Mouse (Mus musculus): ENCODE measurements around the gene Hsp90ab1.

Gene Hsp90ab1

DNA sequence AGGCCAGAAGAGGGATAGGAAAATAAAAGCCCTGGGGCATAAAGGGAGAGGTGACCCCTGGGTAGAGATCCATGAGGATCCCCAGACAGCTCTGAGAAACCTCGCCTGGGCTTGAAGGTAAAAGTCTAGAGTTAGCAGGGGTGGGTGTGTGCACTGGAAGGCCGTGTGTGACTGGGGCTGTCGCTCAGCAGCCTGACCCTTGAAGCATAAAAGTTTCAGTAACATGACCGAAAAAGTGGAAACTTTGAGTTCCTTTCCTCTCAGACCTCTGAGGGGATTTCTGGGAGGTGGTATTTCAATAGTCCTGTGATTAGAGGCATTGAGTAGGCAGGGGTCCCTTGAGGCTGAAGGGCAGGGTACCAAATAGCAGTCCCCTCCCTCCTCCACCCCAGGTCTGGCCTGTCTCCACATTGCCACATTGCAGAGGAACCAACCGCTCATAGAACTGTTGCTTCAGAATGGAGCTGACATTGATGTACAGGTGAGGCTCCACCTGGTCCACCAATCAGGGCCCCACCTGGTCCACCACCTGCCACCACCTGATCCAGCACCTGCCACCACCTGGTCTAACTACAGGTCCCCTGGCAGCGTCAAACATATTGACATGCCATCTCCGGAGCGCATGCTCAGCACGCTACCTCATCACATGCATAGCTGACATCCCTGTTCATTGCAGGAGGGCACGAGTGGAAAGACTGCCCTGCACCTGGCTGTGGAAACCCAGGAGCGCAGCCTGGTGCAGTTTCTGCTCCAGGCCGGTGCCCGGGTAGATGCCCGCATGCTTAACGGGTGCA lies 13.1 kb downstream of the Hsp90ab1 start:
- in situ Hi-C loops (cut with MboI, MseI) = loop anchor here (10.0 to 25.0 kb wide), 2 partner anchors 605 to 1952 kb away; partner anchors contain the start of genes Ccnd3, Gtpbp2 and Taf8

DNA sequence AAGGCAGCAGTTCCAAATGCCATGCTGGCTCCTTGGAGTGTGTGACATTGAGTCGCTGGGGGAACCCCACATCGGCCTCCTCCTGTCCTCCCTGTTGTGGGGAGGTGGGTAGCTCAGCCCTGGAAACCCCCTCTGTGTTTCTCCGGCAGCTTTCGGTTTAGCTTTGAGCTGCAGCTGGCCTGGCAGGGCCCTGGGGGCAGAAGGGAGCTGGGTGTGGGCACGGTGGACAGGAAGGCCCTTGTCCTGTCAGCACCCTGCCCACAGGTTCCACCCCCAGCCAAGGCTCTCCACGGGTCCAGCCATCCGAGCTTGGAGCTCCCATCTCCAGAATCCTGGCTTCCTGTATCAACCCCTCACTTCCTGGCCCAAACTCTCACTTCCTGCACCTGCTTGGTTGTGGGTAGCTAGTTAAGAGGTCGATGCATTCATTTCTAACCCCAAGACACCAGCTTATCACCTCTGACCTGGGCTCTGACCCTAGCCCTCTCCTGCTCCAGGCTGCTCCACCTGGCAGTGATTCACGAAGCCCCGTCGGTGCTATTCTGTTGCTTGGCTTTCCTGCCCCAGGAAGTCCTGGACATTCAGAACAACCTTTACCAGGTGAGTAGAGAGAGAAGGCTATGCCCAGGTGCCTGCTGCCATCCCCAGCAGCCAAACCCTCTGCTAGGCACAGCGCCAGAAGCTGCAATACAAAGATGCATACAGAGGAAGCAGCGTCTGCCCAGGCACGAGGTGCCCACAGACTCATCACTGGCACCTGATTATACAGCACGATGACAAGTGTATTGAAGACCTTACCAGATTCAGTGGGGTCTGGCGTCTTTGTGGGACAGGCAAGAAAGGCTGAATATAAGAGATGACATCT lies 14.8 kb downstream of the Hsp90ab1 start:
- in situ Hi-C loops (cut with MboI, MseI) = loop anchor here (25.0 kb wide), 1 partner anchor 1954 kb away; the partner anchor contains the start of genes Ccnd3 and Taf8

DNA sequence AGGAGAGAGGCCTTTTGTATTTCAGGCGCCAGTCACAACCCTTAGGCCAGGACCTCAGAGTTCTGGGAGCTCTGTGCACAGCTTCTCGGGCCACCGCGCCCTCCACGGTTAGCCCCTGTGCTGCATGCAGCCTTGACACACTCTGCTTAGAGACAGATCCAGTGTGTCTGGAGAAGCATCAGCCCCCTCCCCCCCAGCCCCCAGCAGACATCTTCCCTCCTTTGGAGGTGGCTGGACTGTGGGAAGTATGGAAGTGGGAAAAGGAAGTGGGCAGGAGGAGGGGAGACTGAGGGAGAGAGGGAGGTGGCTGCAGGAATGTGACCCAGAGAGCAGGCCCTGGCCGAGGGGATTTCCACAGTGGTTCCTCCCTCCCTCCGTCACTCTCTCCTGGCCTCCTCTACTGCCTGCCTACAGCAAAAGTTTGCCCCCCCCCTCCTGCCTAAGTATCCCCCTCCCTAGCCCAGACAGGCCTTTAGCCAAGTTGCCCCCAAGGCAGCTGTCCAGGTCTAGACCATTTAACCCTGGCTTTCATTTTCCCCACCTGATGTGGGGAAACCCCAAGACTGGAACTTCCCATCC lies 15.7 kb downstream of the Hsp90ab1 start:
- in situ Hi-C loops (cut with MboI, MseI) = loop anchor here (25.0 kb wide), 1 partner anchor 1955 kb away; the partner anchor contains the start of genes Ccnd3 and Taf8

DNA sequence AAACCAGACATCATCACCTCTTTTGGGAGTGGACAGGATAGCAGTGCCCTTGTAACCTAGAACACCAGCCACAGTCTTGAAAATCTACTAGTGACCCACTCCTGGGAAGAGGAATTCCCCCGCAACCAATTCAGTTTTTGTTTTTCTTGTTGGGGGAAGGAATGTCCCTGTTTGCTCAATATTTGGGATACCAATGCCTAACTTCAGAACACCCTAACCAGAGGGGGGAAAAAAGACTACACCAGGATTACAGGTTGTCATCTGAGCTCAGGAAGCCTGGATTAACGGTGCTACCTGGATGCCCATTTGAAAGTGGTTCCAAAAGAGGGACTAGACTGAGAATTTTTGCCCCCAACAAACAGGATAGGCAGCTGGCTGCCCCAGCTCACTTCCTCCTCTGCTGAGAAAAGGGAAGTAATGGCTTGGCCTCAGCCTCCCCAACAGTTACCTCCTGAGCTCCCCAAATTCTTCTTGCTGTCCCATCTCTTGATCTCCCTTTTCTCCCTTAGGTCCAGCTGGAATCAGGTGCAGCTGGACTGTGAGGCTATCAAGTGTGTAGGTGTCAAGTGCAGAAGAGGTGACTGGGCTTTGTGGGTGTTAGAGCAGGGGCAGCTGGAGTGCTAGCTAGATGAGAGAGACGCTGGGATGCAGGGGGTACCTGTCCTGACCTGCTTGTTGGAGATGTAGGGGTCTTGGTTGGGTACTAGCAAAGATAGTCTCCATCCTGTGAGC lies 16.4 kb downstream of the Hsp90ab1 start:
- in situ Hi-C loops (cut with MboI, MseI) = loop anchor here (25.0 kb wide), 1 partner anchor 1956 kb away; the partner anchor contains the start of genes Ccnd3 and Taf8

- in situ Hi-C loops (cut with MboI, MseI) = loop anchor here (25.0 kb wide), 1 partner anchor 1956 kb away; the partner anchor contains the start of genes Ccnd3 and Taf8
Measured at GRCm38 (mm10) chr17:45556107-45556489, 17.0 kb downstream of the Hsp90ab1 start.

DNA sequence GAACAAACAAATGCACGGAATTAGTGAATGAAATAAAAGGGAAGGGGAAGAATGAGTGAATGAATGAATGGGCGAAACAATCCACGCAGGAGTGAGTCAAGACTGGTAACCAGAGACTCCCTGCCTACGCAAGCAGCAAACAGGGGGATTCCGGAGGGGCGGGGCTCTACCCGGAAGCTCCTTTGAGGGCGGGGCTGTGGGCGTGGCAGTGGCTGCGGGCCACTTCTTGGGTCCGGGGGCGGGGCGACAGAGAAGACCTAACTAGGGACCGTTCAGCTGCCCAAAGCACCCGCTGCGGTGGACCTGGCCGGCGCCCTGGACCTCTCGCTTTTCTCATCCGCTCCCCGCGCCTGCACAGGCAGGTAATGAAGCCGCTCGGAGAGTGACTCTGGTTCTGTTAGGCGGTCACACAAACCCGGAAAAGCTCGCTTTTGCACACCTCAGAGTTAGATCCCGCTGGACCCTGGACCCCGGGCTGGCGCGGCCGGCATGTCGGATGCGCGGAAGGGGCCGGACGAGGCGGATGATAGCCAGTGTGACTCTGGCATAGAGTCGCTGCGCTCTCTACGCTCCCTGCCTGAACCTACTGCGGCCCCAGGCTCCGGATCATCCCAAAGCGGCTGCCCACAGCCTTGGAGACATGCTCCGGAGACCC lies 17.5 kb downstream of the Hsp90ab1 start, which contains the start of gene Nfkbie:
Nfkbie (plus strand) TSS at position 252 of the 655 bp plus-strand sequence.
- in situ Hi-C loops (cut with MboI, MseI) = loop anchor here (25.0 kb wide), 1 partner anchor 1957 kb away; the partner anchor contains the start of genes Ccnd3 and Taf8

DNA sequence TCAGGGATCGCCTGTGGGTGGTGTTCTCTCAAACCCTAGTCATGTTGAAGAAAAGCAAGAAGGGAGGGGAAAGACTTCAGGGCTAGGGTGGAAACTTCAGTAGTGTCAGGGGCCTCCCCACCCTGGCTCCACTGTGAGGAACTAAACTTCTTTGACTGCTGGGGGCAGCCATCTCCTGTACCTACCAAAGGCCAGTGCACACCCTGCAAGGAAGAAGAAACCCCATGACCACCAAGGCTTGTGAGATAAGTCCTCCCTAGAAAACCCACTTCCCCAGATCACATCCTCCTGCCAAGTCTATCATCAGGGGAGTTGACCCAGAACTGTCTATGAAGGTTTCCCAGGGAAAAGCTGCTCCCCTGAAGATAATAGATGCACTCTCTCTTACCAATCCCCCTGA lies 18.7 kb downstream of the Hsp90ab1 start:
- in situ Hi-C loops (cut with MboI, MseI) = loop anchor here (5.0 to 25.0 kb wide), 2 partner anchors 77 to 1958 kb away; partner anchors contain the start of genes Ccnd3, Spats1 and Taf8

DNA sequence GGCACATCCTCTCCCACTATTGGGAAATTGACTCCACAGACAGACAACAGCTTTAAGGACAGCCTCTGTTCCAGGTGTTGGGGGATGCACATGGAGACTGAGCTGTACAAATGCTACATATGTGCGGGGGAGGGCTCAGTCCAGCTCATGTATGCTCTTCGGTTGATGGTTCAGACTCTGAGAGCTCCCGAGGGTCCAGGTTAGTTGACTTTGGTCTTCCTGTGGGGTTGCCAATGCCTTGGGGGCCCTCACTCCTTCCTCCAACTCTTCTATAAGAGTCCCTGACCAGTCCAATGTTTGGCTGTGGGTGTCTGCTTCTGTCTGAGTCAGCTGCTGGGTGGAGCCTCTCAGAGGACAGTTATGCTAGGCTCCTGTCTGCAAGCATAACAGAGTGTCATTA lies 20.0 kb downstream of the Hsp90ab1 start:
- in situ Hi-C loops (cut with MboI, MseI) = loop anchor here (5.0 to 25.0 kb wide), 2 partner anchors 76 to 1959 kb away; partner anchors contain the start of genes Ccnd3, Spats1 and Taf8

DNA sequence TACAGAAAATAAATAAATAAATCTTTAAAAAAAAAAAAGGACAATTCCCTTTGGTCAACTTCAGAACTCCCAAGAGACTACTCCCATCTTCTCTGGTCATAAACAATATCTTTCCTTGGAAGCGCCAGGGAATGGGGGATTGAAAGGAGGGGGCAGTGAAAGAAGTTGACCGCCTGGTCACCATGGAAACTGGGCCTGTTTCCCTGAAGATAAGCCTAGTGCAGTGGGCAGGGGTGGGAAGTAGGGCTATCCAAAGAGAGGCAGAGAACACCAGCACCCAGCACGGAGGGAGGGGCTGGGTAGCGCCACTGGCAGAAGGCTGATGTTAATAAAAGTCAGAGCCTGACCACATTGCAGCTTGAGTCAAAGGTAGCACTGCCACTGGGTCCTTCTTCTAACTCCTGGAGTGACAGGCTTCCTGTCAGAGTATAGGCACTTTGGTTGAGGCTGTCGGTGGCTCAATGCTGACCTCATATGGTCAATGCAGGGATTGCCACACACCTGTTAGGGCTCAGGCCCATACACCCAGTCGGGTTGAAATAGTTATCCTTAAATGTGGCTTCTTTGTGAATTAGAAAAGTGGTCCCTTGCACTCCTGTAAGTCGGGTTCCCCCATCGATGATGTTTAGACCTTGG lies 21.1 kb downstream of the Hsp90ab1 start:
- in situ Hi-C loops (cut with MboI, MseI) = loop anchor here (5.0 to 25.0 kb wide), 2 partner anchors 75 to 1960 kb away; partner anchors contain the start of genes Ccnd3, Spats1 and Taf8

- in situ Hi-C loops (cut with MboI, MseI) = loop anchor here (5.0 to 25.0 kb wide), 2 partner anchors 74 to 1961 kb away; partner anchors contain the start of genes Ccnd3, Spats1 and Taf8
Measured at GRCm38 (mm10) chr17:45551249-45551796, 21.7 kb downstream of the Hsp90ab1 start.

GRCm38 (mm10) chr17:45550253-45550652 lies 22.8 kb downstream of the Hsp90ab1 start:
- in situ Hi-C loops (cut with MboI, MseI) = loop anchor here (5.0 to 25.0 kb wide), 2 partner anchors 73 to 1962 kb away; partner anchors contain the start of genes Ccnd3, Spats1 and Taf8

- in situ Hi-C loops (cut with MboI, MseI) = loop anchor here (5.0 to 25.0 kb wide), 2 partner anchors 72 to 1963 kb away; partner anchors contain the start of genes Ccnd3, Spats1 and Taf8
Measured at GRCm38 (mm10) chr17:45549617-45550181, 23.4 kb downstream of the Hsp90ab1 start, which contains the start of gene Tmem151b. Gene Tmem151b (minus strand): TSS chr17:45549677.

- in situ Hi-C loops (cut with MboI, MseI) = no loop called here
Measured at GRCm38 (mm10) chr17:45548541-45549512, 24.2 kb downstream of the Hsp90ab1 start.

GRCm38 (mm10) chr17:45547461-45548190 lies 25.4 kb downstream of the Hsp90ab1 start:
- in situ Hi-C loops (cut with MboI, MseI) = no loop called here

- in situ Hi-C loops (cut with MboI, MseI) = no loop called here
Measured at GRCm38 (mm10) chr17:45546941-45547340, 26.1 kb downstream of the Hsp90ab1 start.

GRCm38 (mm10) chr17:45545278-45545961 lies 27.7 kb downstream of the Hsp90ab1 start:
- in situ Hi-C loops (cut with MboI, MseI) = no loop called here
